Mouse (Mus musculus): ENCODE results near the gene Znrf1. TPM values are rescaled to one million over a fixed set of nuclear protein-coding genes. Genes with fewer than 3 reads are reported as not detected.

Gene Znrf1
- total RNA-seq, 2 experiments from 2014 or later = 39.3 to 73.4 TPM

GRCm38 (mm10) chr8:111531621-111532020 is 4.3 kb upstream of the Znrf1 start:
- no peak for ATAC-seq (ENCODE audit: poor library complexity, severe bottlenecking)

- ATAC-seq (ENCODE audit: poor library complexity, severe bottlenecking) = no peak
Observed at GRCm38 (mm10) chr8:111533503-111533902, 2.4 kb upstream of the Znrf1 start.

- ATAC-seq (ENCODE audit: poor library complexity, severe bottlenecking) = no peak
Observed at GRCm38 (mm10) chr8:111535491-111535890, 406 bp upstream of the Znrf1 start.

DNA sequence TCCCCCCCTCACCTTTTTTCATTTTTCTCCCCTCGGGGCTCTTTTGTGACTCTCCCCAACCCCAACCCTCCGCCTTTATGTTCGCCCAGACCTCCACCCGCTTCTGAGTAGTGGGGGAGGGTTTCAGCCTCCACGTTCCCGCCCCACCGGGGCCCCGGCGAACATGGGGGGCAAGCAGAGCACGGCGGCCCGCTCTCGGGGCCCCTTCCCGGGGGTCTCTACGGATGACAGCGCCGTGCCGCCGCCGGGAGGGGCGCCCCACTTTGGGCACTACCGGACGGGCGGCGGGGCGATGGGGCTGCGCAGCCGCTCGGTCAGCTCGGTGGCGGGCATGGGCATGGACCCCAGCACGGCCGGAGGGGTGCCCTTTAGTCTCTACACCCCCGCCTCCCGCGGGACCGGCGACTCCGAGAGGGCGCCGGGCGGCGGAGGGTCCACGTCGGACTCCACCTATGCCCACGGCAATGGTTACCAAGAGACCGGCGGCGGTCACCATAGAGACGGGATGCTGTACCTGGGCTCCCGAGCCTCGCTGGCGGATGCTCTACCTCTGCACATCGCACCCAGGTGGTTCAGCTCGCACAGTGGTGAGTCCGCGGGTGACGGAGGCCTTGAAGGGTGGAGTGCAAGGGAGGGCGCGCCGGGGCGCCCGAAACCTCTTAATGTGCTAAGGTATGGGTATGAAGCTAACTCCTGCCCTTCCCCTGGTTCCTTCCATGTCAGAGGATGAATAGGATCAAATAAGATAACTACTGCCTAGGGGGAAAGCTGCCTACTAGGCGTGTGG is 1.3 kb downstream of the Znrf1 start:
- peak; percentile 22 for ATAC-seq (ENCODE audit: poor library complexity, severe bottlenecking)

- ATAC-seq (ENCODE audit: poor library complexity, severe bottlenecking) = no peak
Observed at GRCm38 (mm10) chr8:111537765-111538158, 1.9 kb downstream of the Znrf1 start.

DNA sequence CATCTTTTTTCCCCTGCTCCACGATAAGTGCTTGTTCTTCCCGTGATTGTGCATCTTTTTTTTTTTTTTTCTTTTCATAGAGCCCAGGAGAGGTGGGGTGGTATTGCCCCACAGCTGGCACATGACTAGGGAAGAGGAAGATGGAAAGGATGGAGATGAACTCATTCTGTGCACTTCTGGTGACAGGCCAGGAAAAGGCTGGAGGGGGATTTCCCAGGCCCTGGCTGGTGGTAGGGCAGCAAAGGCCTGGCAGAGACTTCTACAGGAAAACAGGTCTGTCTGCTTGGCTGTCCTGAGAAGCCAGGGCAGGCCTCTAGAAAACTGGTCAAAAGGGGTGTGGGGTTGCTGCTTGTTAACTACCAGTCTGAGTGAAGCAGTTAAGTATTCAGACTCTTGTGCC is 2.3 kb downstream of the Znrf1 start:
- no peak for ATAC-seq (ENCODE audit: poor library complexity, severe bottlenecking)

- ATAC-seq (ENCODE audit: poor library complexity, severe bottlenecking) = peak; percentile 55
Observed at GRCm38 (mm10) chr8:111539422-111540076, 3.7 kb downstream of the Znrf1 start.

DNA sequence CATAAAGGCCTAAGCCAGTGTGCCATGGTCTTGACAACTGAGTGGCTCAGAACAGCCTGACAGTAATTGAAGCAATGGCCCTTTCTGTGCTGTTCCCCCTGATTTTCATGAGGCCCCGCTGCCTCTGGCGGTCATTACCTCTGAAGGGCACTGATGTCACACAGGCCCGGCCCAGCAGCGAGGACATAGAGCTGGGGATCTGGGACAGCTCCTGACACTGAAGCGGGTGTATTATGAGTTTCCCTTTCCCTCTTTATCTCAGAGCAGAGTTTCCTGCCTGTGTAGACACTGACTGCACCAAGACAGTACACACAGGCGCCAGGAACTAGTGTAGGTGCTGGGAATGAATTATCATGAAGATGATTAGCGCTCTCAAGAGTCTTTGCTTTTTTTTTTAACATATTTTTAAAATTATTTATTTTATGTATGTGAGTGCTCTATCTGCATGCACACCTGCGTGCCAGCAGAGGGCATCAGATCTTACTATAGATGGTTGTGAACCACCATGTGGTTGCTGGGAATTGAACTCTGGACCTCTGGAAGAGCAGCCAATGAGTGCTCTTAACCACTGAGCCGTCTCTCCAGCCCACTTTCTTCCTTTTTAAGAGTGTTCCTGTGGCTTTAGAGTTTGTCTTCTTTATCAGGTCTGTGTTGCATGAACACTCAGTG is 7.9 kb downstream of the Znrf1 start:
- ATAC-seq (ENCODE audit: poor library complexity, severe bottlenecking) = no peak

DNA sequence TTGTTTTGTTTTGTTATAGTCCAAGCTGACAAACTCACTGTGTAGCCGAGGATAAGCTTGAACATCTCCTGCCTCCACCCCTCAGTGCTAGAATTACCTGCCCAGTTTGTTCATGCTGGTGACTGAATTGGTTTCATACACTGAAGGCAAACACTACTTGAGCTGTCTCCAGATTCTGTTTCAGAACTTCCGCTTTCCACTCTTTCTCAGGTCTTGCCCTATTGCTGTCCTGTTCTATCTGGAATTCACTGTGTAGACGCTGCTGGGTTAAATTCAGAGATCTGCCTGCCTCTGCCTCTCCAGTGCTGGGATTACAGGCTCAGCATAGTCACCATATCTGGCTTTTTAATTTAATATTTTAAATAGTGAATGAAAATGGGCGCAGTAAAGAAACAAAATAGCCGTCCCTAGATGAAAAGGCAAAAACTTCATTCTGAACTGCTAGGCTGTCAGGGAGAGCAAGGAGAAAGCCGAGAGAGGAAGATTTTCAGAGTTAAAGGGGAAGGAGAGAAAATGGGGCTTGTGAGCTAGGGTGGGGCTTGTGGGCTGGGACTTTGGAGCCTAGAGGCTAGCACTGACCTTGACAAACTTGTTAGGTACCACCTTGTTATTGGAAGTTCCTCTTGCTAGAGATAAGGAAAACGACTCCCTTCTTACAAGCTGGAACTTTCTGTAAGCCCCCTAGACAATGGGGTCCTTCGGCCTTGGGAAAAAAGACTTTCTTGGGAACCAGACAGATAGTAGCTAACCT is 9.7 kb downstream of the Znrf1 start:
- peak; percentile 75 for ATAC-seq (ENCODE audit: poor library complexity, severe bottlenecking)

DNA sequence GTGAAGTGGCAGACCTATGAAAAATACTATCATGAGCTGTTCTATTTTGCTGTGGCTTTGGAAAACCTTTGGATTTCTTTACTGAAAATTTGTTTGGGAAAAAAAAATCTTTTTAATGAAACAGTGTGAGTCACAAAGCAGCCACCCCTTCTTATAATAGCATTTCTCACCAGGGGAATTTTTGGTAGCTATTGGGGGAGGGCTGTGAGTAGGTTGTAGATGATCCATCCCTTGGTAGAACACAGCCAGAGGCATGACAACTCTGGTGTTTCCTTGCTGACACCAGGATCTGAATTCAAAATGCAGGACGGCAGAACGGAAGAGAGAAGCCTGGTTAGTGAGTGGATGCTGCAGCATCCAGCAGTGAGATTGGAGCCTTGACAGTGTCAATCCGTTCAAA is 11.2 kb downstream of the Znrf1 start:
- no peak for ATAC-seq (ENCODE audit: poor library complexity, severe bottlenecking)

GRCm38 (mm10) chr8:111548201-111548600 is 12.3 kb downstream of the Znrf1 start:
- no peak for ATAC-seq (ENCODE audit: poor library complexity, severe bottlenecking)

DNA sequence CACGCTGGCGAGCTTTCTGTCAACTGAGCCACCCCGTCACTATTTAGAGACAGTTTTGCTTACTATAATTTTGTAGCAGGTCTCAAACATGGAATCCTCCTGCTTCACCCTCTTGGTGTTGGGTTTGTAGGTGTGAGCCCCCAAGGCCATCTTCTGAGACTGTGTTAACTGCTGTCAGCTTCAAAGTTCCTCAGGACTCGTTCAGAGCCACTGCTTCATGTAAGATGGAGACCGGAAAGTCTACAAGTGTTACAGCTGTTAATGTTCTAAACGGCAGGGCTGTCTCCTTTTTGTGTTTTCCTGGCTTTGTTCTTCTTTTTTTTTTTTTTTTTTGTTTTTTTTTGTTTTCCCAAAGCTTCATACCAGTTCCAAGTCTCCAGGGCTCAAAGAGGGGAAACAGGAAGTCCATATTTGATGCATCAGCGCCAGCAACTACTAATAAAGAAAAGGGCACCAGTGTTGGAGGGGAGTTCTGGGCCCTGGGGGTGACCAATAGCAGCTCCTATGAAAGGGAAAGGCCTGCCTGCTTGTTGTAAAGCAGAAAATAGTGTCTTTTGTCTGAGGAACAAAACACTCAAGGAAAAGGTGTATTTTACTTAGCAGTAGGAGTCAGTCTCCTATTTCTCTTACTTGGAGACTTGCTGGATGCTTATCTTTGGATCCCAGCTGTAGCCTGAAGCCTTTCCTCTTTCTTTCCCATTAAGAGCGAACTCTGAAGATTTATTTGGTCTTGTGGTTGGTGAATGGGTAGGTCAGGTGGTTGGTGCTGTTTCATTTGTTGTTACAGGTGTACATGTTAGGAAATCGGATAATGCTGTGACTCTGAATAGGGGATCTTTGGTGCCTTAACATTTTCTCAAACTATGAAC is 14.3 kb downstream of the Znrf1 start:
- ATAC-seq (ENCODE audit: poor library complexity, severe bottlenecking) = peak; percentile 47

- peak; percentile 68 for ATAC-seq (ENCODE audit: poor library complexity, severe bottlenecking)
Observed at GRCm38 (mm10) chr8:111551511-111552130, 15.7 kb downstream of the Znrf1 start.

DNA sequence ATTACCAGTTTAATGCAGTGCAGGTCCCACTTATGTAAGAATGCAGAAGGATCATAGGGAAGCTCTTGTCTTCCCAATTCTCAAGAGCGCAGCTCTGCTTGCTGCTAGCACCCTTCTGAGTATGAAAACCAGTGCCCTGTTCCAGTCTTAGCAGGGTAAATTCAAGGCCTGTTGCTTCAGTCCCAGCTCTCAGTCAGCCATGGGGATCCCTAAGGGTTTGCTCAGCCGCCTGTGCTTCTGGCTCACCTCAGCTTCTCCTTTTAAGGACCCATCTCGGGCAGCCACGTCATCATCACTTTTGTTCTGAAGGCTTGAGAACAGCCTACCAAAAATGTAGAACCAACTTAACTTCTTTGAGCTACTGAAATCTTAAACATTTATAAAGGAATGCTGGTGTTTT is 25.9 kb downstream of the Znrf1 start:
- ATAC-seq (ENCODE audit: poor library complexity, severe bottlenecking) = peak; percentile 89

- ATAC-seq (ENCODE audit: poor library complexity, severe bottlenecking) = peak; percentile 78
Observed at GRCm38 (mm10) chr8:111562274-111562803, 26.4 kb downstream of the Znrf1 start.

DNA sequence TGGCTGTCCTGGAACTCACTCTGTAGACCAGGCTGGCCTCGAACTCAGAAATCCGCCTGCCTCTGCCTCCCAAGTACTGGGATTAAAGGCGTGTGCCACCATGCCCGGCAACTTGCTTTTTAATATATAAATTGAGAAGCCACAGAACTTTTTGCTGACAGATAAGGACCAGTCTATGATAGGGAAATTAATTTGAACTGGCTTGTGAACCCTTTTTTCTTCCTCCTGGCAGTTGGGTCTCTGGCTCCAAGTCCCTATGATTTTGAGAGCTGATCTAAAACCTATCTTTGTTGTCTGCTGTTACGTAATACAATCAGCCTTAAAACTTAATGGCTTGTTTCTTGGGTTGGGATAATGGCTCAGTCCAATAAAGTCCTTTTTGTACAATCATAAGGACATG is 27.2 kb downstream of the Znrf1 start:
- no peak for ATAC-seq (ENCODE audit: poor library complexity, severe bottlenecking)

DNA sequence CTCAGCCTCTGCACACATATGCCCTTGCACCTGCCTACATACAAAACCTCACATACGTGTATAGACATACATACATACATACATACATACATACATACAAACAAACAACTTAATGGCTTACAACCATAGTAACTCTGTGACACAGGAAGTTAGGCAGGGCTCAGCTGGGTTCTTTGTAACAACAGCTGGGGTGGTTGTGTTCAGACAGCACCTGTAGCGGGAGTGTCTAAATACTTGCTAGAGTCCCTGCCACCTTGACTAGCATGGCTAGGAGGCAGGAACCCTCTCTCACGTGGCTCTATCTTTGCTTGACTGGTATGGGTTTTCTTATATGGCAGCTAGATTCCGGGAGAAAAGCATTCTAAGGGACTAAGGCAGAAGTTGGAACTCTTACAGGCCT is 27.8 kb downstream of the Znrf1 start:
- ATAC-seq (ENCODE audit: poor library complexity, severe bottlenecking) = 0 out of 2 replicates have a peak, but pooled peaks have one; percentile 16

GRCm38 (mm10) chr8:111564093-111564492 is 28.2 kb downstream of the Znrf1 start:
- no peak for ATAC-seq (ENCODE audit: poor library complexity, severe bottlenecking)

DNA sequence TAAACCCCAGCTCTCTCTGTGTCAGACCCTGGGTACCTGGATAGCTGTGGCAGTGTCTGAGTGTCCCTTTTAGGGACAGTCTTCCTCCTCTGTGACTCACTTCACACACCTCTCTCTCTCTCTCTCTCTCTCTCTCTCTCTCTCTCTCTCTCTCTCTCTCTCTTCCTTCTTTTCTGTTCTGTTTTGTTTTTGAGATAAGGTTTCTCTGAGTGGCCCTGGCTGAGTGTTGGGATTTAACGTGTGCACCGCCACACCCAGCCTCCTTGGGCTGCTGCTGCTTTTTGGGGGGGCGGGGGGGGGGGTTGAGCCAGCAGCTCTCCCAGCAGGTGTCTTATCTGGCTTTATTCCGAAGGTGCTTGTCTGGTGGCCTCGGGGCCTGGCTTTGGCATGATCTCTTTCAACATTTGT is 29.9 kb downstream of the Znrf1 start:
- ATAC-seq (ENCODE audit: poor library complexity, severe bottlenecking) = no peak

Data from megakaryocyte, adult 5-6 weeks (primary cell).